Mouse (Mus musculus) small intestine, adult 2 months (tissue): ENCODE results near the gene Sdhc.
"Not testable (repeated sequence)": the region's sequence is repeated elsewhere in the genome, so short reads cannot be mapped to it uniquely, and the experiment has no call there.

Experiments used
- CTCF ChIP-seq: fragments of 200-500 bp; IDR thresholded peaks from 2 replicates; pipeline ENCODE4 v1.5.1; 2012; ENCODE audit warnings: low read depth, mild to moderate bottlenecking, control low read depth, inconsistent platforms, low read length, moderate library complexity, mixed read lengths; ENCODE audit not compliant: insufficient replicate concordance, insufficient read length; ENCODE audit errors: extremely low read depth
- POLR2A ChIP-seq: fragments of 200-500 bp; IDR thresholded peaks from 2 replicates; pipeline ENCODE4 v1.6.1; 2012; ENCODE audit warnings: low read depth, mild to moderate bottlenecking, control low read depth, inconsistent platforms, low read length, moderate library complexity

DNA sequence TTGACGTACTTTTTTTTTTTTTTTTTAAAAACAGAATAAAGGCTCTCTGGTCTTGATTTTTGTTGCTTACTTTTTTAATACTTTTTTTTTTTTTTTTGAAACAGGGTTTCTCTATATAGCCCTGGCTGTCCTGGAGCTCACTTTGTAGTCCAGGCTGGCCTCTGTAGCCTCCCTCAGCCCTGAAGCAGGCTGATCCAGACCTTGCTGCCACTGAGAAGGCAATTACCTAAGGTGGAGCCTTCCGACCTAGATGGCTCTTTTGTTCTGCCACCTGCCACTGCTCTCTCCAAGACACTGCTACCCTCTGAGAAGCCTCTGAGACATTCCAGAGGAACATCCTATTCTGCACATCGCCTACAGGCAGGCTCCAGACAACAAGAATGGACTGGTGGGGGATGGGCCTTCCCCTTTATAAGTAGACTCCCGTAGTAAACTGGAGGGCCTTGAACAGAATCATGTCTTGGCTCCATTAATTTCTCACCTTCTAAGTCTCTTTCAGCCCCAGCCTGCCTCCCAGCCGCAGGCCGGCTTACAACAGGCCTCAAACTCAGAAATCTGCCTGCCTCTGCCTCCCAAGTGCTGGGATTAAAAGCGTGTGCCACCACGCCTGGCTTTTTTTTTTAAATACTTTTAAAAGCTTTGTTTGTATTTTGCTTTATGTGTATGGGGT lies 12.8 kb downstream of the Sdhc start:
- TF ChIP-seq CTCF, POLR2A: not testable (repeated sequence)
